Comparison of ENCODE assay signal across 13 mouse cellular contexts in genomic region chr17:80345277-80345676, GRCm38 (mm10). TPM values are rescaled to one million over a fixed set of nuclear protein-coding genes. Genes with fewer than 3 reads are reported as not detected.
DNase-seq lines count a peak whose midpoint lies in the region; ATAC-seq and TF ChIP-seq lines count a peak whose summit lies in the region.
"Had no signal": no experiment of that assay in that cellular context is flagged by ENCODE, and none has a peak within 500 bp of the region (broad histone marks: within the 10 kb centered on the region; RNA-seq: fewer than 3 reads in every experiment).

No protein-coding gene starts in this region.

- H3K4me3 ChIP-seq in kidney, postnatal 0 days (replicated peaks; ENCODE audit: low read depth, low read length), result no peak overlapping the region
- no peak overlapping the region for H3K4me3 ChIP-seq in embryonic facial prominence, embryonic 10.5 days
- H3K4me3 ChIP-seq: kidney, embryonic 15.5 days; liver, embryonic 15.5 days; neural tube, embryonic 13.5 days had no signal

- no peak for ATAC-seq in kidney, postnatal 0 days (replicated peaks; ENCODE audit: low FRiP score, low read depth)
- no peak for ATAC-seq in erythroid progenitor cell, adult 5-6 weeks (replicated peaks; ENCODE audit: low FRiP score, poor library complexity, severe bottlenecking)

- DNase-seq in kidney, postnatal 0 days (ENCODE audit: low spot score), result peak; percentile 57
- no peak for DNase-seq in kidney, postnatal 25 days
- DNase-seq in thymus, postnatal 0 days (ENCODE audit: low spot score), result peak; percentile 26
- DNase-seq in thymus, adult 18-20 months, result no peak
- DNase-seq in embryonic facial prominence, embryonic 10.5 days (ENCODE audit: low spot score), result peak; percentile 50
- no peak for DNase-seq in adrenal gland, adult (ENCODE audit: inconsistent age in 2 of 2, low spot score in 1 of 2)
- no peak for DNase-seq in ovary, postnatal 14 days (ENCODE audit: low spot score)
- DNase-seq: cerebellum, postnatal 25 days had no signal

- no peak overlapping the region for H3K27ac ChIP-seq in kidney, postnatal 0 days
- H3K27ac ChIP-seq in embryonic facial prominence, embryonic 10.5 days (replicated peaks), result no peak overlapping the region
- H3K27ac ChIP-seq: kidney, embryonic 15.5 days; liver, embryonic 15.5 days; neural tube, embryonic 13.5 days had no signal

- WGBS in kidney, postnatal 0 days, result 74% methylated on average over 4 of the region's 4 CpGs
- 75% methylated on average over 4 of the region's 4 CpGs for WGBS in embryonic facial prominence, embryonic 10.5 days

- H3K4me1 ChIP-seq in kidney, postnatal 0 days (replicated peaks; ENCODE audit: insufficient read depth, low read length), result 0 out of 2 replicates have a peak, but pooled peaks cover 4% of the 10 kb centered on the region
- peaks cover 10% of the 10 kb centered on the region for H3K4me1 ChIP-seq in embryonic facial prominence, embryonic 10.5 days
- H3K4me1 ChIP-seq: liver, embryonic 15.5 days; neural tube, embryonic 13.5 days had no signal

- H3K9me3 ChIP-seq in kidney, postnatal 0 days (replicated peaks; ENCODE audit: low read length), result no peaks in the 10 kb centered on the region
- H3K9me3 ChIP-seq in embryonic facial prominence, embryonic 10.5 days, result peaks cover 5% of the 10 kb centered on the region; the same call in 1 of the 2 replicates
- H3K9me3 ChIP-seq: kidney, embryonic 15.5 days; liver, embryonic 15.5 days; neural tube, embryonic 13.5 days had no signal

- no peak overlapping the region for H3K9ac ChIP-seq in kidney, postnatal 0 days (ENCODE audit: low read depth, low read length)
- H3K9ac ChIP-seq: kidney, embryonic 15.5 days; liver, embryonic 15.5 days; neural tube, embryonic 13.5 days had no signal

- H3K4me2 ChIP-seq in kidney, postnatal 0 days (ENCODE audit: low read length), result no peak overlapping the region
- H3K4me2 ChIP-seq: kidney, embryonic 15.5 days; liver, embryonic 15.5 days; neural tube, embryonic 13.5 days had no signal

- TF ChIP-seq CTCF in kidney, postnatal 0 days (IDR thresholded peaks at IDR 0.05; ENCODE audit: low read depth), result peak; percentile 59

- no peaks in the 10 kb centered on the region for H3K27me3 ChIP-seq in kidney, postnatal 0 days (ENCODE audit: insufficient read depth, low read length)
- peaks cover 6% of the 10 kb centered on the region; the same call in 1 of the 2 replicates for H3K27me3 ChIP-seq in embryonic facial prominence, embryonic 10.5 days (replicated peaks; ENCODE audit: low read depth, poor library complexity, severe bottlenecking)
- H3K27me3 ChIP-seq: kidney, embryonic 15.5 days; liver, embryonic 15.5 days; neural tube, embryonic 13.5 days had no signal

- no peaks in the 10 kb centered on the region for H3K36me3 ChIP-seq in kidney, postnatal 0 days (ENCODE audit: insufficient read depth, low read length)
- no peaks in the 10 kb centered on the region for H3K36me3 ChIP-seq in embryonic facial prominence, embryonic 10.5 days (replicated peaks)
- H3K36me3 ChIP-seq: kidney, embryonic 15.5 days; liver, embryonic 15.5 days; neural tube, embryonic 13.5 days had no signal

RNA-seq across cellular contexts. Expression of gene Gm10190, which starts 28.1 kb away (rescaled TPM):
- 2.6 and 2.8 TPM in 2 replicates for polyA plus RNA-seq in kidney, postnatal 0 days (2015; fragmentation: Nextera tagmentation; extraction: Ambion mirVana)
- polyA plus RNA-seq in thymus, postnatal 0 days (2015; fragmentation: Nextera tagmentation; extraction: Ambion mirVana), result 1.5 and 1.6 TPM in 2 replicates
- polyA plus RNA-seq in embryonic facial prominence, embryonic 10.5 days (2016; fragmentation: Nextera tagmentation; extraction: Ambion mirVana), result 0.92 and 1.2 TPM in 2 replicates
- total RNA-seq in erythroid progenitor cell, adult 5-6 weeks (2015; ENCODE audit: low replicate concordance), result not detected in 2 replicates
- total RNA-seq in erythroid progenitor cell, adult 5-6 weeks (2017; ENCODE audit: low replicate concordance), result not detected in 2 replicates
- polyA plus RNA-seq: liver, embryonic 15.5 days; stomach, embryonic 16.5 days had no signal

RNA-seq across cellular contexts. Expression of gene Arhgef33, which starts 38.1 kb away (rescaled TPM):
- polyA plus RNA-seq in kidney, postnatal 0 days (2015; fragmentation: Nextera tagmentation; extraction: Ambion mirVana), result 1.4 and 2.3 TPM in 2 replicates
- polyA plus RNA-seq in thymus, postnatal 0 days (2015; fragmentation: Nextera tagmentation; extraction: Ambion mirVana), result 1.4 and 1.5 TPM in 2 replicates
- polyA plus RNA-seq in embryonic facial prominence, embryonic 10.5 days (2016; fragmentation: Nextera tagmentation; extraction: Ambion mirVana), result 0.35 and 0.70 TPM in 2 replicates
- not detected in 2 replicates for total RNA-seq in erythroid progenitor cell, adult 5-6 weeks (2015; ENCODE audit: low replicate concordance)
- not detected in 2 replicates for total RNA-seq in erythroid progenitor cell, adult 5-6 weeks (2017; ENCODE audit: low replicate concordance)
- polyA plus RNA-seq: liver, embryonic 15.5 days had no signal

RNA-seq across cellular contexts. Expression of gene Dhx57, which starts 55.0 kb away (rescaled TPM):
- polyA plus RNA-seq in kidney, postnatal 0 days (2015; fragmentation: Nextera tagmentation; extraction: Ambion mirVana), result 7.9 and 8.0 TPM in 2 replicates
- 8.5 and 9.5 TPM in 2 replicates for polyA plus RNA-seq in thymus, postnatal 0 days (2015; fragmentation: Nextera tagmentation; extraction: Ambion mirVana)
- 17.8 and 19.5 TPM in 2 replicates for polyA plus RNA-seq in embryonic facial prominence, embryonic 10.5 days (2016; fragmentation: Nextera tagmentation; extraction: Ambion mirVana)
- 2.5 and 4.0 TPM in 2 replicates for total RNA-seq in erythroid progenitor cell, adult 5-6 weeks (2015; ENCODE audit: low replicate concordance)
- 1.9 and 2.7 TPM in 2 replicates for total RNA-seq in erythroid progenitor cell, adult 5-6 weeks (2017; ENCODE audit: low replicate concordance)

RNA-seq across cellular contexts. Expression of gene Morn2, which starts 55.3 kb away (rescaled TPM):
- 38.8 and 41.6 TPM in 2 replicates for polyA plus RNA-seq in kidney, postnatal 0 days (2015; fragmentation: Nextera tagmentation; extraction: Ambion mirVana)
- 14.8 and 17.6 TPM in 2 replicates for polyA plus RNA-seq in thymus, postnatal 0 days (2015; fragmentation: Nextera tagmentation; extraction: Ambion mirVana)
- polyA plus RNA-seq in embryonic facial prominence, embryonic 10.5 days (2016; fragmentation: Nextera tagmentation; extraction: Ambion mirVana), result 24.3 and 26.0 TPM in 2 replicates
- 3.8 and 13.3 TPM in 2 replicates for total RNA-seq in erythroid progenitor cell, adult 5-6 weeks (2015; ENCODE audit: low replicate concordance)
- 5.1 and 8.5 TPM in 2 replicates for total RNA-seq in erythroid progenitor cell, adult 5-6 weeks (2017; ENCODE audit: low replicate concordance)

Comparison
In these comparisons a context has a peak if more than half of its experiments do, and no peak if none do; other contexts are left out.
1. DNase-seq: peak in kidney, postnatal 0 days (single experiment), thymus, postnatal 0 days (single experiment) and embryonic facial prominence, embryonic 10.5 days (single experiment); none in kidney, postnatal 25 days (0 of 2), thymus, adult 18-20 months (0 of 2), adrenal gland, adult (0 of 2) and ovary, postnatal 14 days (single experiment).